Mouse (Mus musculus): ENCODE measurements at regions not wholly inside any gene's neighbourhood (a gene's known extent, or its start where the extent isn't known, plus 50 kb on each side); places are given as distances from the start of the nearest gene placed in this dataset.

- Histone ChIP-seq H3K36me3 (ENCODE audit: control insufficient read depth, insufficient read depth) (no peaks in the 10 kb centered on the region), H3K4me2 (ENCODE audit: low read length) (no peak overlapping the region), H3K4me3 (replicated peaks; ENCODE audit: low read length) (no peak overlapping the region), H3K4me1 (replicated peaks; ENCODE audit: control insufficient read depth, insufficient read depth, low read length) (no peaks in the 10 kb centered on the region), H3K9ac (replicated peaks; ENCODE audit: low read depth, low read length) (no peak overlapping the region), H3K9me3 (ENCODE audit: control insufficient read depth, low read length) (no peaks in the 10 kb centered on the region), H3K27me3 (replicated peaks; ENCODE audit: control insufficient read depth, insufficient read depth, low read length) (no peaks in the 10 kb centered on the region), H3K27ac (ENCODE audit: low read length) (no peak overlapping the region)
- ATAC-seq, result no peak
- WGBS, result 91% methylated on average over 8 of the region's 8 CpGs
Measured at GRCm38 (mm10) chr3:133659759-133660158, 114.8 kb upstream of the Tet2 start.

GRCm38 (mm10) chr3:133661303-133661702 is 116.4 kb upstream of the Tet2 start:
- Histone ChIP-seq H3K4me2 (ENCODE audit: low read length) (no peak overlapping the region), H3K4me3 (replicated peaks; ENCODE audit: low read length) (no peak overlapping the region), H3K9ac (replicated peaks; ENCODE audit: low read depth, low read length) (no peak overlapping the region), H3K27ac (ENCODE audit: low read length) (no peak overlapping the region), H3K36me3 (ENCODE audit: control insufficient read depth, insufficient read depth) (no peaks in the 10 kb centered on the region), H3K27me3 (replicated peaks; ENCODE audit: control insufficient read depth, insufficient read depth, low read length) (no peaks in the 10 kb centered on the region), H3K9me3 (ENCODE audit: control insufficient read depth, low read length) (no peaks in the 10 kb centered on the region), H3K4me1 (replicated peaks; ENCODE audit: control insufficient read depth, insufficient read depth, low read length) (no peaks in the 10 kb centered on the region)
- ATAC-seq, result no peak
- WGBS, result 84% methylated on average over 3 of the region's 3 CpGs

DNA sequence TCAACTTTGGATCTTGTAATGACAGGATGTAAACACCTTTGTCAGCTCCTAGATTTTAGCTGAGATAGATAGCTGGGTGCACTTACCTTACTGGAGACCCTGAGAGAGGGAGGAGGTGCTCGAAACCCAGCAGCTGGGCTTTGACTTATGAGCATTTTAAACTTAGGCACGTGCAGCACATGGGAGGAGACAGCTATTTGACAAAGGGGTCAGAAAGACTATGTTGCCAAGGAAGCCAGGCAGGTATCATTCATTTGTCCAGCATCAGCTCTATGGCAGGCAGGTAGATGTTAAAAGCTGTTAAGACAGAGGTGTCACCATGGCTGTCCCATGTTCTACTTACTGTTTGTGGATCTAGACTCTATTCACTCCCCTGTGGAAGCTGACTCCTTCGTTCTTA is 120.0 kb upstream of the Tet2 start:
- ATAC-seq, result no peak
- no peak overlapping the region for H3K9ac ChIP-seq (replicated peaks; ENCODE audit: low read depth, low read length)
- H3K4me3 ChIP-seq (replicated peaks; ENCODE audit: low read length), result no peak overlapping the region
- H3K9me3 ChIP-seq (ENCODE audit: control insufficient read depth, low read length), result no peaks in the 10 kb centered on the region
- H3K4me2 ChIP-seq (ENCODE audit: low read length), result no peak overlapping the region
- H3K4me1 ChIP-seq (replicated peaks; ENCODE audit: control insufficient read depth, insufficient read depth, low read length), result no peaks in the 10 kb centered on the region
- no peaks in the 10 kb centered on the region for H3K36me3 ChIP-seq (ENCODE audit: control insufficient read depth, insufficient read depth)
- no peaks in the 10 kb centered on the region for H3K27me3 ChIP-seq (replicated peaks; ENCODE audit: control insufficient read depth, insufficient read depth, low read length)
- WGBS, result 86% methylated on average over 3 of the region's 3 CpGs
- H3K27ac ChIP-seq (ENCODE audit: low read length), result no peak overlapping the region

DNA sequence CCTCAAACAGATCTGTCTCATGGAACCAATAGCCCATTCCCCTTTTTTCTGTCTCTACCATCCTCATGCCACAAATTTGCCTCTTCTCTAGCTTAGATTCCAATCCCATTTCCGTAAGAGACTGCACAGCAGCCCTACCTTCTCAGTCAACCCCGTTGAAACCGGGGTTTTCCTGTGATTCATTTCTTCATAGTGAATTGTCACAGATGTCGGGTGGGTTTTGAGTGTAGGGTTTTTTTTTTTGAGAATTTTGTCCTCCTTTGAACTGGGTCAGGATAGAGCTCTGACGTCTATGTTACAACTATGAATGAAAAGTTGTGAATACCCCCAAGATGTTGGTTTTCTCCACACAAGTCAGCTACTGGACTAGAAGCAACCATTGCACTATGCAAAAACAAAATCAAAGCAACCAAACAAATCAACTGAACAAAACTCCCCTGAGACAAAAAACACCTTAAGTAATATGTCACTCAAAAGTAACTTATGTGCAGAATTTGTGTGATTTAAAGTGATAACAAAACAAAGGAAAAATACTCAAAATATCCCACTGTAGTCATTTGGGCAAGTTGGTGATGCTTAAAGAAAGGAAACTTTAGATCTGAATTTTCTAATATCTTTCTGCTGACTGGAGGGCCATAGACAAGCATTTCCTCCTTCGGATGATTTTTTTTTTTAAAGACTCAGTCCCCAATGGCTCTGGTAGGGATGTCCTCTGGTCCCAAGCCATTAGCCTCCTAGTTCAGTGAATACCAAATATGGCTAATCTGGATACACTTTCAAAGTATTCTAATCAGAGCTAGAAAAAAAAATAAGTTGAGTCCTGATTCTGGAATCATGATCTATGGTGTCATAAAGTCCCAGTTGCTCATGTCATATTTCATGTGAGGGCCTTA is 120.7 kb upstream of the Tet2 start:
- Histone ChIP-seq H3K9me3 (ENCODE audit: control insufficient read depth, low read length) (no peaks in the 10 kb centered on the region), H3K4me3 (replicated peaks; ENCODE audit: low read length) (no peak overlapping the region), H3K27ac (ENCODE audit: low read length) (no peak overlapping the region), H3K4me1 (replicated peaks; ENCODE audit: control insufficient read depth, insufficient read depth, low read length) (no peaks in the 10 kb centered on the region), H3K4me2 (ENCODE audit: low read length) (no peak overlapping the region), H3K36me3 (ENCODE audit: control insufficient read depth, insufficient read depth) (no peaks in the 10 kb centered on the region), H3K9ac (replicated peaks; ENCODE audit: low read depth, low read length) (no peak overlapping the region), H3K27me3 (replicated peaks; ENCODE audit: control insufficient read depth, insufficient read depth, low read length) (no peaks in the 10 kb centered on the region)
- no peak for ATAC-seq
- WGBS, result 95% methylated on average over 6 of the region's 6 CpGs

GRCm38 (mm10) chr3:133672742-133673447 is 128.0 kb upstream of the Tet2 start:
- Histone ChIP-seq H3K9ac (replicated peaks; ENCODE audit: low read depth, low read length) (no peak overlapping the region), H3K4me3 (replicated peaks; ENCODE audit: low read length) (no peak overlapping the region), H3K4me1 (replicated peaks; ENCODE audit: control insufficient read depth, insufficient read depth, low read length) (peaks cover 4% of the 10 kb centered on the region; the same call in 1 of the 2 replicates), H3K27me3 (replicated peaks; ENCODE audit: control insufficient read depth, insufficient read depth, low read length) (no peaks in the 10 kb centered on the region), H3K9me3 (ENCODE audit: control insufficient read depth, low read length) (no peaks in the 10 kb centered on the region), H3K4me2 (ENCODE audit: low read length) (peak overlapping the region; percentile 20), H3K36me3 (ENCODE audit: control insufficient read depth, insufficient read depth) (no peaks in the 10 kb centered on the region), H3K27ac (ENCODE audit: low read length) (peak overlapping the region; percentile 57)
- 54% methylated on average over 10 of the region's 10 CpGs for WGBS
- ATAC-seq, result peak; percentile 92

GRCm38 (mm10) chr3:133677892-133678291 is 133.0 kb upstream of the Tet2 start:
- 82% methylated on average over 1 of the region's 1 CpGs for WGBS
- H3K4me1 ChIP-seq (replicated peaks; ENCODE audit: control insufficient read depth, insufficient read depth, low read length), result peaks cover 2% of the 10 kb centered on the region; the same call in 1 of the 2 replicates
- H3K36me3 ChIP-seq (ENCODE audit: control insufficient read depth, insufficient read depth), result no peaks in the 10 kb centered on the region
- no peak overlapping the region for H3K9ac ChIP-seq (replicated peaks; ENCODE audit: low read depth, low read length)
- no peak for ATAC-seq
- H3K27me3 ChIP-seq (replicated peaks; ENCODE audit: control insufficient read depth, insufficient read depth, low read length), result no peaks in the 10 kb centered on the region
- no peaks in the 10 kb centered on the region for H3K9me3 ChIP-seq (ENCODE audit: control insufficient read depth, low read length)
- no peak overlapping the region for H3K4me3 ChIP-seq (replicated peaks; ENCODE audit: low read length)
- H3K27ac ChIP-seq (ENCODE audit: low read length), result no peak overlapping the region
- no peak overlapping the region for H3K4me2 ChIP-seq (ENCODE audit: low read length)

DNA sequence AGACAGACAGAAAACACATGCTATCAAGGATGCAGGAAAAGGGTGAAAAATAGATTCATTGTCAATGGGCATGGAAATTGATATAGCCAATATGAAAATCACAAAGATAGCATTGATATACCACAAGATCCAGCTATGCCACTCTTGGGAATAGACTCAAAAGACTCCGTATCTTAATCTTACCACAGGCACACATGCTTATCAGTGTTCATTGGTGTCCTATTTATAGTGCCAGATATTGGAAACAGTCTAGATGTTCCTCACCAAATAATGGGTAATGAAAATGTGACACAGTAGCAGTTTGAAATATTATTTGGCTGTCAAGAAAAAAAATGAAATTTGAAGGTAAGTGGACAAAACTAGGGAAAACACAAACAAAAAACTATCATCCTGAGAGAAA is 135.0 kb upstream of the Tet2 start:
- no peak overlapping the region for H3K4me2 ChIP-seq (ENCODE audit: low read length)
- no peaks in the 10 kb centered on the region for H3K9me3 ChIP-seq (ENCODE audit: control insufficient read depth, low read length)
- ATAC-seq, result no peak
- no peaks in the 10 kb centered on the region for H3K4me1 ChIP-seq (replicated peaks; ENCODE audit: control insufficient read depth, insufficient read depth, low read length)
- H3K27me3 ChIP-seq (replicated peaks; ENCODE audit: control insufficient read depth, insufficient read depth, low read length), result no peaks in the 10 kb centered on the region
- H3K27ac ChIP-seq (ENCODE audit: low read length), result no peak overlapping the region
- H3K4me3 ChIP-seq (replicated peaks; ENCODE audit: low read length), result no peak overlapping the region
- WGBS, result 98% methylated on average over 1 of the region's 1 CpGs
- H3K36me3 ChIP-seq (ENCODE audit: control insufficient read depth, insufficient read depth), result no peaks in the 10 kb centered on the region
- no peak overlapping the region for H3K9ac ChIP-seq (replicated peaks; ENCODE audit: low read depth, low read length)

DNA sequence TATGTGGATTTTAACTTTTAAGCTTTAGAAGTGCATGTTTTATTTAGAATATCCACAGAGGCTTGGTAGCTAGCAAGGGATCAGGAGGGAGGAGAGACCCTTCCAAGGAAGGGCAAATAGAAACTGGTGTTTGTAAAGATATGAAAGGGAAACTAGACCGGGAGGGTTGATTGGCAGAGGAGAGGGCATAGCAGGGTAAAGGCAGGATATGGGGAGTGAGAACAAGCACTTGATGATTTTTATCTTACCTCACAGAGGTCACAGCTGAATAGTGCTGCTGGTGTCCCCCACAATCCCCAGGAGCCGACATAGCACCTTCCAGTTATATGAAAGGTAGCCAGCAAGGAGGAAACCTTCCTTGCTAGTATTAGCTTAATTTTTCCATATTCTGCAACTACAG is 135.4 kb upstream of the Tet2 start:
- Histone ChIP-seq H3K4me2 (ENCODE audit: low read length) (no peak overlapping the region), H3K27me3 (replicated peaks; ENCODE audit: control insufficient read depth, insufficient read depth, low read length) (no peaks in the 10 kb centered on the region), H3K36me3 (ENCODE audit: control insufficient read depth, insufficient read depth) (no peaks in the 10 kb centered on the region), H3K4me3 (replicated peaks; ENCODE audit: low read length) (no peak overlapping the region), H3K27ac (ENCODE audit: low read length) (no peak overlapping the region), H3K9ac (replicated peaks; ENCODE audit: low read depth, low read length) (no peak overlapping the region), H3K4me1 (replicated peaks; ENCODE audit: control insufficient read depth, insufficient read depth, low read length) (no peaks in the 10 kb centered on the region), H3K9me3 (ENCODE audit: control insufficient read depth, low read length) (no peaks in the 10 kb centered on the region)
- ATAC-seq, result no peak
- WGBS, result 95% methylated on average over 2 of the region's 2 CpGs

DNA sequence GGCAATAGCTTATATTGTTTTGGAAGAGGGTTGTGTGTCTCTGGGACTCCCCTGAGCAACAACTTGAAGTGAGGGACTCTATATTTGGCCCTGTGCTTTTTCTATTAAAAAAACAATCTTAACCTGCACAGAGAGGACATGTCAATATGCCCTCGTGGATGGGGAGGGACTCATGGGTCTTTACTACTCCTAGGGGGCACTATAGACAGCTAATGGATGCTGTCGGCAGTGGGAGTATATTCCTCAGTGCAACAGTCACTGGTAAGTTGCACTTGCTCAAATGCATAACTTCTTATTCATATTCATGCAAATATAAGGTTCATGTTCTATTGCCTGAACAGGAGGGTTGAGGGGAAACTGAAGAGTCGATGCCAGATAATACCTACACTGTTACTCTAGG is 135.9 kb upstream of the Tet2 start:
- no peak for ATAC-seq
- WGBS, result 82% methylated on average over 3 of the region's 3 CpGs
- Histone ChIP-seq H3K9me3 (ENCODE audit: control insufficient read depth, low read length) (no peaks in the 10 kb centered on the region), H3K4me3 (replicated peaks; ENCODE audit: low read length) (no peak overlapping the region), H3K27me3 (replicated peaks; ENCODE audit: control insufficient read depth, insufficient read depth, low read length) (no peaks in the 10 kb centered on the region), H3K27ac (ENCODE audit: low read length) (no peak overlapping the region), H3K4me2 (ENCODE audit: low read length) (no peak overlapping the region), H3K4me1 (replicated peaks; ENCODE audit: control insufficient read depth, insufficient read depth, low read length) (no peaks in the 10 kb centered on the region), H3K36me3 (ENCODE audit: control insufficient read depth, insufficient read depth) (no peaks in the 10 kb centered on the region), H3K9ac (replicated peaks; ENCODE audit: low read depth, low read length) (no peak overlapping the region)

Measured in forebrain, embryonic 16.5 days (tissue).